Mouse (Mus musculus) CH12.LX (cell line): Measurements from ENCODE around the gene Gm21190. TPM values are rescaled to one million over a fixed set of nuclear protein-coding genes. Genes with fewer than 3 reads are reported as not detected.
"Not testable (repeated sequence)": the region's sequence is repeated elsewhere in the genome, so short reads cannot be mapped to it uniquely, and the experiment has no call there.

Source experiments
- DNase-seq: peaks from one replicate; pipeline ENCODE4 v3.0.0-alpha.2; 2013; ENCODE audit errors: extremely low read depth
- H3K27ac ChIP-seq: 2 replicates; pipeline ENCODE4 v1.5.1; 2012; ENCODE audit warnings: low read depth, mild to moderate bottlenecking, control low read depth, moderate library complexity; ENCODE audit not compliant: insufficient read depth
- H3K27me3 ChIP-seq: replicated peaks from 2 replicates; pipeline ENCODE3; 2012; ENCODE audit warnings: inconsistent platforms
- H3K36me3 ChIP-seq, 2 experiments: replicated peaks in 1 of 2; 2 replicates each; pipeline versions ENCODE3 to v1.6.1; 2012; ENCODE audit warnings: inconsistent platforms in 1 of 2, low read length in 1 of 2, mild to moderate bottlenecking in 1 of 2, mixed read lengths in 1 of 2, moderate library complexity in 1 of 2; ENCODE audit not compliant: control insufficient read depth in 1 of 2, insufficient read depth in 1 of 2
- H3K4me1 ChIP-seq, 2 experiments: 2 replicates each; pipeline ENCODE4 v1.6.1; 2012; ENCODE audit warnings: inconsistent platforms in 1 of 2, moderate library complexity in 1 of 2; ENCODE audit not compliant: insufficient read depth in 2 of 2, control insufficient read depth in 1 of 2
- H3K4me2 ChIP-seq: 2 replicates; pipeline ENCODE4 v1.6.1; 2012; ENCODE audit warnings: low read depth, mild to moderate bottlenecking, control low read depth; ENCODE audit not compliant: poor library complexity, insufficient read depth, severe bottlenecking
- H3K4me3 ChIP-seq, 3 experiments: fragments of 150-350 bp in 1 of 3; sonication (generic) in 1 of 3; replicated peaks in 1 of 3; 2 replicates each; pipeline versions ENCODE3 to v1.5.1; 2011 to 2012; ENCODE audit warnings: low read depth in 2 of 3, low read length in 2 of 3, mild to moderate bottlenecking in 2 of 3, moderate library complexity in 2 of 3, control low read depth in 1 of 3, improper control_type of control experiment in 1 of 3, inconsistent platforms in 1 of 3, mixed read lengths in 1 of 3; ENCODE audit not compliant: poor library complexity in 1 of 3
- H3K79me2 ChIP-seq: replicated peaks from 2 replicates; pipeline ENCODE4 v1.6.1; 2012; ENCODE audit warnings: mild to moderate bottlenecking, moderate library complexity; ENCODE audit not compliant: control insufficient read depth, poor library complexity, insufficient read depth, severe bottlenecking; ENCODE audit errors: extremely low read depth
- H3K9ac ChIP-seq: 2 replicates; pipeline ENCODE4 v1.6.1; 2012; ENCODE audit warnings: low read depth, mild to moderate bottlenecking, control low read depth, moderate library complexity; ENCODE audit not compliant: insufficient read depth
- H3K9me3 ChIP-seq: replicated peaks from 2 replicates; pipeline ENCODE3; 2012; ENCODE audit warnings: low read length, inconsistent platforms, mixed read lengths
- CTCF ChIP-seq, 2 experiments: IDR thresholded peaks in 1 of 2; conservative IDR thresholded peaks in 1 of 2; 2 replicates each; pipeline ENCODE4 v1.5.1; 2011 to 2012; ENCODE audit warnings: low read depth in 2 of 2, low read length in 2 of 2, improper control_type of control experiment in 1 of 2, inconsistent platforms in 1 of 2, mild to moderate bottlenecking in 1 of 2, moderate library complexity in 1 of 2
- RAD21 ChIP-seq: IDR thresholded peaks from 2 replicates; pipeline ENCODE4 v1.6.1; 2011; ENCODE audit warnings: low read depth, mild to moderate bottlenecking, low read length, improper control_type of control experiment, moderate library complexity
- SMC3 ChIP-seq: IDR thresholded peaks from 2 replicates; pipeline ENCODE4 v1.6.1; 2011; ENCODE audit warnings: low read depth, low read length, improper control_type of control experiment
- ZNF384 ChIP-seq: IDR thresholded peaks from 2 replicates; pipeline ENCODE4 v1.6.1; 2012; ENCODE audit warnings: low read depth, low read length, improper control_type of control experiment, inconsistent platforms
- dilution Hi-C: fragments of 300-500 bp; cut with MboI; formaldehyde crosslinking; loops from 2 replicates; pipeline ENCODE4 v1.14.3; 2020; ENCODE audit warnings: low sequenced_read_pairs; ENCODE audit not compliant: extremely low pct_unique_long_range_greater_than_20kb, extremely low pct_ligation_motif_present
- in situ Hi-C: fragments of 300-500 bp; cut with MboI; formaldehyde crosslinking; loops from 3 replicates; pipeline ENCODE4 v1.14.3; 2019; ENCODE audit warnings: low sequenced_read_pairs, low pct_ligation_motif_present, low pct_unique_long_range_greater_than_20kb, mixed read lengths
- polyA plus RNA-seq: library from polyadenylated mRNA; unstranded; fragments of >175 nt; gene quantifications from 2 replicates; pipeline ENCODE4 v1.2.1, GENCODE M21; 2012; ENCODE audit warnings: low read depth; ENCODE audit not compliant: insufficient read length
- total RNA-seq, 2 experiments: library from RNA; depleted of rRNA; stranded (reverse); fragments of 300-350 nt in 1 of 2; fragments of >200 nt in 1 of 2; gene quantifications; 2 replicates each; pipeline ENCODE4 v1.2.3; 2012 to 2014

Gene Gm21190
- total and polyA plus RNA-seq, 3 experiments, result not detected

DNA sequence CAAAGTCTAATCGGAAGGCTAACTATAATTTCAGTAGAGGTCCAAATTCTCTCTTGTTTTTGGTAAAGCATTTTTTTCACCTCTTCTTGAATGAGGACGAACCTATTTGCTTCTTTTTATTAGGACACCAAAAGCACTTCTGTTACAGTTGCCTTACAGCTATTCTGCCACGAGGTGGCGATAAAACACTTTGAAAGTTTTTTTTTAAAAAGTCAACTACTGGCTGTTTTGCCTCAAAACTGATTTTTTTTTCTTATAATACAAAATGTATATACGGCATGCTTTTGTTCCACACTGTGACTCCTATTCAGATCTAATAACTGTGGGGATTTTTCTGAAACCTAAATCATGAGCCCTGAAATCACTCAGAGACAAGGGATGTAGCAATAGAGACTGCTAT, 8.6 kb downstream of the Gm21190 start:
- TF ChIP-seq RAD21, result peak; percentile 29
- TF ChIP-seq SMC3, result peak; percentile 12
- peak; percentile 66 for TF ChIP-seq ZNF384
- peak; percentile 16 to 44; a peak in 2 of 4 replicates for TF ChIP-seq CTCF (conservative IDR thresholded peaks at IDR 0.05 in 1 of 2, IDR thresholded peaks at IDR 0.05 in 1 of 2; ENCODE audit: low read depth in 2 of 2, low read length in 2 of 2)
- H3K4me3 ChIP-seq, H3K27ac ChIP-seq, H3K9me3 ChIP-seq, DNase-seq, H3K36me3 ChIP-seq, H3K4me2 ChIP-seq, H3K27me3 ChIP-seq, in situ Hi-C loops, H3K4me1 ChIP-seq, dilution Hi-C loops, H3K9ac ChIP-seq, H3K79me2 ChIP-seq: not testable (repeated sequence)

DNA sequence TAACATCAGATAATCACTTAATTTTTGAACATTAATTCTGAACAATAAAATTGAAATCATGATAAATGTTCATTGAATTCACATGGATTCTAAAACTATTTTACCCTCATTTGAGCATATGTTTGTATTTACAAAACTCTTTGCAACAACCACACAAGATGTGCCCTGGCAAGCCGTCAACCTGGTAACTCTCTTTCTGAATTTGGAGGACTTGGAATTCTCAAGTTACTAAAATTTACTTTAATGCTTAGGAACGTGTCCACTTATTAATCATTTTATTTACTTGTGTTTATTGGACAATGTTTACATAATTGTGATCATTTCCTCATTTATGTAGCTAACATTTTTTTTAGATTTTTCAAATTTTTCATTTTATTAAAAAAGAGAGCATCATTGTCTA, 11.9 kb downstream of the Gm21190 start:
- dilution Hi-C loops, in situ Hi-C loops, H3K4me2 ChIP-seq, H3K9me3 ChIP-seq, H3K79me2 ChIP-seq, H3K9ac ChIP-seq, H3K27me3 ChIP-seq, H3K36me3 ChIP-seq, H3K4me1 ChIP-seq, H3K4me3 ChIP-seq, H3K27ac ChIP-seq, DNase-seq: not testable (repeated sequence)

DNA sequence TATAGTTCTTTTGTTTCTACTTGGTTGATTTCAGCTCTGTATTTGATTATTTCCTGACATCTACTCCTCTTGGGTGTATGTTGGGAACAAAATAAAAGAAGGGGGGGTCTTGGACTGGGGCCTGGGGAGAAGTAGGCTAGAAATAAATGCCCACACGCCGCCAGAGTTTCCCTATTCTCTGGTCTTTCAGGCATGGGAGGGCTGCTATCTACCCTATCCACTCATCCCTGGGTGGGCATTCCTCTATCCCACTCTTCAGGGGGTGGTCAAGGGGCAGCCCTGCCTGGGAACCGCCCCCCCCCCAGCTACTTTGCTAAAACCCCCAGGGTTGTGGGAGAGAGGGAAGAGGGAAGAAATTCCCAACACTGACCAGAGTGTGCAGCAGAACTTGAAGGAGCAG, 16.8 kb downstream of the Gm21190 start:
- in situ Hi-C loops, H3K27ac ChIP-seq, H3K4me1 ChIP-seq, H3K9me3 ChIP-seq, H3K36me3 ChIP-seq, H3K4me2 ChIP-seq, H3K79me2 ChIP-seq, H3K27me3 ChIP-seq, dilution Hi-C loops, H3K4me3 ChIP-seq, H3K9ac ChIP-seq, DNase-seq: not testable (repeated sequence)

DNA sequence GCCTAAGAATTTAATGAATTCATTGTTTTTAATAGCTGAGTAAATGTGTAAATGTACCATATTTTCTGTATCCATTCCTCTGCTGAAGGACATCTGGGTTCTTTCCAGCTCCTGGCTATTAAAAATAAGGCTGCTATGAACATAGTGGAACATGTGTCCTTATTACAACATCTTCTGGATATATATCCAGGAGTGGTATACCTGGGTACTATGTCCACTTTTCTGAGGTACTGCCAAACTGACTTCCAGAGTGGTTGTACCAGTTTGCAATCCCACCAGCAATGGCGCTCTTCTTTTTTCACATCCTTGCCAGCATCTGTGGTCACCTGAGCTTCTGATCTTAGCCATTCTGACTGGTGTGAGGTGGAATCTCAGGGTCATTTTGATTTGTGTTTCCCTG, 19.1 kb downstream of the Gm21190 start:
- H3K27me3 ChIP-seq, dilution Hi-C loops, in situ Hi-C loops: not testable (repeated sequence)

More for the DNA sequence above, 19.1 kb downstream of the Gm21190 start:
- H3K4me3 ChIP-seq, H3K4me2 ChIP-seq, H3K79me2 ChIP-seq, H3K36me3 ChIP-seq, H3K4me1 ChIP-seq, H3K27ac ChIP-seq, H3K9me3 ChIP-seq, DNase-seq, H3K9ac ChIP-seq: not testable (repeated sequence)
